Mouse (Mus musculus): ENCODE measurements around the gene Ank. TPM values are rescaled to one million over a fixed set of nuclear protein-coding genes. Genes with fewer than 3 reads are reported as not detected.

Ank gene
- polyA plus RNA-seq, 1 experiment, result 20.7 TPM

DNA sequence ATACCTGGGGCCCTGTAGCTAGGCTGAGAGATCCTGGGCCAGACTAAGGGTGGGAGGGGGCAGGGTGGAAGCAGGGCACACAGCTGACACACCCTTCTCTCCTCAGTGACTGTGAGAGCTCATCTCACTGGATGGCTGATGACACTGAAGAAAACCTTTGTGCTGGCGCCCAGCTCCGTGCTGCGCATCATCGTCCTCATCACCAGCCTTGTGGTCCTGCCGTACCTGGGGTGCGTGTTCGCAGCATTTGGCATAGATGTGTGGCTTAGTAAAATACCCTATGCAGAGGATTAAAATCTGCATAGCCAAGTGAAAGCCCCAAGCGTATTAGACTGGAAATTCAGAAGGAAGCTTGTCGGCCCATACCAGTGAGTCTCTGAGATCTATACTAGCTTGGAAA is 124.3 kb downstream of the Ank start:
- no peaks in the 10 kb centered on the region; the same call in 1 of the 2 replicates for H3K4me1 ChIP-seq (ENCODE audit: control insufficient read depth, insufficient read depth, low read length)
- no peak overlapping the region for H3K4me3 ChIP-seq (replicated peaks; ENCODE audit: control insufficient read depth, low read depth, low read length)
- 95% methylated on average over 9 of the region's 9 CpGs for WGBS
- H3K27ac ChIP-seq (ENCODE audit: control insufficient read depth, insufficient read depth, low read depth, low read length, poor library complexity), result no peak overlapping the region
- TF ChIP-seq POLR2A (IDR thresholded peaks at IDR 0.05; ENCODE audit: borderline replicate concordance, control insufficient read depth, low read depth, low read length) (no peak), CTCF (IDR thresholded peaks at IDR 0.05; ENCODE audit: control insufficient read depth, insufficient read depth, low read length) (no peak)

DNA sequence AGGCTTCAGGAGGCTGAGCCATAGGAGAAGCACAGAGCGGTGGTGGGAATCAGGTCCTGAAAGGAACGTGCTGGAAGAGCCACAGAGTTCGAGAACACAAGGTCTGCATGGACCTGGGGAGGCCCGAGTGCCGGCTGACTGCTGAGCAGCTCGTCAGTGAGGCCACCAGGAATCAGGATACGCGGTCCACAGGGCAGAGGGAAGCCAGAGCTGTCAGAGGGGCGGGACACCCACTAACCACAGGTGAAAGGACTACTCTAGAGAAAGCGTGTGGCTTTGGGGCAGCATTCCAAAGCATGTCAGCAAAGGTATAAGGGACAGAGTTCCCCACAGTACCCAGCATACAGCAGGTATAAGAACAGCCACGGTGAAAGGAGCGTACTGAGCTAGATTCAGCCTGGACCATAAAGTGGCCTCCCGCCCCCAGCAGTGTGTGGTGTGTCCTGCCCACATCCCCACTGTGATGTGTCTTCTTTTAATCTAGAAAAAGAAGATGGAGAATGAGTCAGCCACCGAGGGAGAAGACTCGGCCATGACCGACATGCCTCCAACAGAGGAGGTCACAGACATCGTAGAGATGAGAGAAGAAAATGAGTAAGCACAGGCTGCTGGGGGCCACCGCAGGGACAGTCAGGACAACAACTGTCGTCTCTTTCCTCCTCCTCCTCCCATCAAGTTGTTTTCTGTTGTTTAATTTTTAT is 126.3 kb downstream of the Ank start:
- TF ChIP-seq CTCF (IDR thresholded peaks at IDR 0.05; ENCODE audit: control insufficient read depth, insufficient read depth, low read length) (no peak), POLR2A (IDR thresholded peaks at IDR 0.05; ENCODE audit: borderline replicate concordance, control insufficient read depth, low read depth, low read length) (no peak)
- peaks cover 2% of the 10 kb centered on the region; the same call in 1 of the 2 replicates for H3K4me1 ChIP-seq (ENCODE audit: control insufficient read depth, insufficient read depth, low read length)
- H3K27ac ChIP-seq (ENCODE audit: control insufficient read depth, insufficient read depth, low read depth, low read length, poor library complexity), result no peak overlapping the region
- no peak overlapping the region for H3K4me3 ChIP-seq (replicated peaks; ENCODE audit: control insufficient read depth, low read depth, low read length)
- 89% methylated on average over 19 of the region's 19 CpGs for WGBS

DNA sequence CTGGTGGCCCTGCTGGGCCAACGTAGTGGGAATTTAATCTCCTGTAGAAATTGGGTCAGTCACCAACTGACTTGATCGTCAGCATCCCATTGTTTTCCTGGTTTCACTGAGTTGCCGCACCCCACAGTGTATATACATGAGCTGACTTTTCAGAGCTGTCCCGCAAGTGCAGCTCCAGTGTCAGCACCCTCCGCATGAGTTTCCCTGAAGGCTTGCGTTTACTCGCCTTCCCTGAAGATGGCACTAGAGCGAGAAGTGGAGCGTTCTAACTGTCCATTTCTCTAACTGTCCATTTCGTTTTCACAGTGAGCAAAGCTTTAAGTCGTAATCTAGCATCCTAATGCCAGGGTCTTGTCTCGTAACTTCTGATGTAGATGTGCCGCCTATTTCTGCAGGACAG is 127.2 kb downstream of the Ank start:
- TF ChIP-seq CTCF (IDR thresholded peaks at IDR 0.05; ENCODE audit: control insufficient read depth, insufficient read depth, low read length), result 0 out of 2 replicates have a peak, but pooled peaks have one; percentile 3
- no peak for TF ChIP-seq POLR2A (IDR thresholded peaks at IDR 0.05; ENCODE audit: borderline replicate concordance, control insufficient read depth, low read depth, low read length)
- Histone ChIP-seq H3K4me3 (replicated peaks; ENCODE audit: control insufficient read depth, low read depth, low read length) (no peak overlapping the region), H3K27ac (ENCODE audit: control insufficient read depth, insufficient read depth, low read depth, low read length, poor library complexity) (no peak overlapping the region), H3K4me1 (ENCODE audit: control insufficient read depth, insufficient read depth, low read length) (peaks cover 2% of the 10 kb centered on the region)
- 88% methylated on average over 13 of the region's 13 CpGs for WGBS

DNA sequence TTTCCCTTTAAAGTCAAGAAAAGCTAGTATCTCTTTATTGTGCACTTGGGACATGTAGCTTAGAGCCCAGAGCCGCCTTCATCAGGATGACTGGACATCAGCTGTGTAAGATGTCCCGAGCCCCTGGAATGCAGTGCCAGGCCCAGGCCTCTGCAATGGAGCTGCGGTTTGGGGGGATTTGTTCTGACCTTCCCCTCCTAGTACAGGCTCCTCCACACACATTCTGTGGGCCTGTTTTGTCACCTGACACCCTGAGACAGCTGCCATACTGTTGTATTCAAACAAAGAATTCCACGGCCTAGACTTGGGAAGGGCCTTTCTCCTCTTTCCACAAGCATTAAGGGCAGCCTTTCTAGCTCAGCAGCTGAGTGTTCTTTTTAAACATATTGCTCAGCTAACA is 128.5 kb downstream of the Ank start:
- TF ChIP-seq CTCF (IDR thresholded peaks at IDR 0.05; ENCODE audit: control insufficient read depth, insufficient read depth, low read length) (no peak), POLR2A (IDR thresholded peaks at IDR 0.05; ENCODE audit: borderline replicate concordance, control insufficient read depth, low read depth, low read length) (no peak)
- Histone ChIP-seq H3K27ac (ENCODE audit: control insufficient read depth, insufficient read depth, low read depth, low read length, poor library complexity) (peak overlapping the region; percentile 36; the same call in 1 of the 2 replicates), H3K4me3 (replicated peaks; ENCODE audit: control insufficient read depth, low read depth, low read length) (no peak overlapping the region), H3K4me1 (ENCODE audit: control insufficient read depth, insufficient read depth, low read length) (peaks cover 4% of the 10 kb centered on the region)
- WGBS, result 92% methylated on average over 4 of the region's 4 CpGs

DNA sequence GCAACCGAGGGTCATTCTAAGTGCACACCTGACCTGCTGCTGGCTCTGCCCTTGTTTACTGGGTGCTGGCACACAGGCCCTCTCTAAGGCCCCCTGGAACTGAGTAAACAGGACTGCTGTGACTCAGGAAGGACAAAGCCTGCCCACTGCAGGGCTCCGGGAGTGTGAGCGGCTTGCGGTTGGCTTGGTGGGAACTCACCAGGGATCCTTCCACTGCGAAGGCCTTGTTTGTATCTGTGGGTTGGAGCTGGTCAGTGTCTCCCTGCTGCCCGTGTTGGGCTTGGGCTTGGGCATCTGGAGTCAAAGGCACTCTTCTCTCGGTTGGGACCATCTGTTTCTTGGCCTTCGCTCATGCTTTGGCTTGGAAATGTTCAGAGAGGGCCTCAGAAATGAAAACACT is 129.1 kb downstream of the Ank start:
- Histone ChIP-seq H3K4me1 (ENCODE audit: control insufficient read depth, insufficient read depth, low read length) (peaks cover 4% of the 10 kb centered on the region), H3K27ac (ENCODE audit: control insufficient read depth, insufficient read depth, low read depth, low read length, poor library complexity) (peak overlapping the region; percentile 79), H3K4me3 (replicated peaks; ENCODE audit: control insufficient read depth, low read depth, low read length) (no peak overlapping the region)
- 91% methylated on average over 8 of the region's 8 CpGs for WGBS
- TF ChIP-seq CTCF (IDR thresholded peaks at IDR 0.05; ENCODE audit: control insufficient read depth, insufficient read depth, low read length), result no peak
- TF ChIP-seq POLR2A (IDR thresholded peaks at IDR 0.05; ENCODE audit: borderline replicate concordance, control insufficient read depth, low read depth, low read length), result no peak

DNA sequence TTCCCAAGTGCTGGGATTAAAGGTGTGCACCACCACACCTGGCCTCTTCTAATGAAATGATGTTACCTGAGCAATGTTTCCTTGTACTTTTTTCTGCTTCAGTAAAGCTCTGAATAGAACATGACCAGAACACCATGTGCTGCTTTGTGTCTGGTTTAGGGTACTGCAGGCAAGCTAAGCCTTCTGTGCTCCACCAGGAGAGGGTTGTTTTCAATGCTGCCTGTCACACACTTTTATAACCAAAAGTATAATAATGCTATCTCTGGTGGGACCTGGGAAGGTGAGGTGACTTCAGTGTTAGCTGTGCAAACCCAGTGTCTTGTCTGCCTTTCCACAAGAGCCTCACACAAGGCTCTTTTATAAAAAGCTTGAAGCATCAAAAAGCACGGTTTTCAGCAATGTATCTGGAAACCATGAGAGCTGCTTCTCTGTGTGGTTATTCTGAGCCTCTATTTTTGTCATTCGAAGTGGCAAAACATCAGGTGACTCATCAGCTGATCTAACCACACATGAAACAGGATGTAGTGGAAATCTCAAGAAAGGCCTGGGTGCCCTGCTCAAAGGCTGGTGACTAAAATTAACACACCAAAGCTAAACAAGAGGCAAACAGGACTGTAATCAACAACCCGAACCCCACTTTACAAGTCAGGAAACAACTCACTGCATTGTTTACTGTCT is 130.1 kb downstream of the Ank start:
- TF ChIP-seq CTCF (IDR thresholded peaks at IDR 0.05; ENCODE audit: control insufficient read depth, insufficient read depth, low read length) (no peak), POLR2A (IDR thresholded peaks at IDR 0.05; ENCODE audit: borderline replicate concordance, control insufficient read depth, low read depth, low read length) (no peak)
- WGBS, result 9% methylated on average over 3 of the region's 3 CpGs
- Histone ChIP-seq H3K27ac (ENCODE audit: control insufficient read depth, insufficient read depth, low read depth, low read length, poor library complexity) (peak overlapping the region; percentile 86; the same call in 1 of the 2 replicates), H3K4me3 (replicated peaks; ENCODE audit: control insufficient read depth, low read depth, low read length) (no peak overlapping the region), H3K4me1 (ENCODE audit: control insufficient read depth, insufficient read depth, low read length) (peaks cover 4% of the 10 kb centered on the region)

DNA sequence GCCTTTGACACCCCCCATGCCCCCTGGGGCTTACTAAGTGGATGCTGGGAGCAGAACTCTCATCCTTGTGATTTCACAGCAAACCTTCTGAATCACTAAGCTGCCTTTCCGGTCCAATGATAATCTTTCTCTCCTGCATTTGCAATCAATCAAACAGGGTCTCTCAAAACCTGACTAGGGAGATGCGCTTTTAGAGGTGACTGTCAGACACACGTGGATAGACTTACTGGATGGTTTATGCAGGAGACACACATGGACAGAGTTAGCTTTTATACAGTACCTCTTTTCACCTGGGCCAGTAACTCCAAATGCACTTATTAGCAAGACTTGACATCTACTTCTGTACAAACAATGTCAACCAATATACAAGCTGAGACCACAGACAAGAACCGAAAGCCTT is 131.0 kb downstream of the Ank start:
- 83% methylated on average over 4 of the region's 4 CpGs for WGBS
- no peak for TF ChIP-seq CTCF (IDR thresholded peaks at IDR 0.05; ENCODE audit: control insufficient read depth, insufficient read depth, low read length)
- peaks cover 4% of the 10 kb centered on the region for H3K4me1 ChIP-seq (ENCODE audit: control insufficient read depth, insufficient read depth, low read length)
- H3K27ac ChIP-seq (ENCODE audit: control insufficient read depth, insufficient read depth, low read depth, low read length, poor library complexity), result peak overlapping the region; percentile 86
- H3K4me3 ChIP-seq (replicated peaks; ENCODE audit: control insufficient read depth, low read depth, low read length), result no peak overlapping the region

DNA sequence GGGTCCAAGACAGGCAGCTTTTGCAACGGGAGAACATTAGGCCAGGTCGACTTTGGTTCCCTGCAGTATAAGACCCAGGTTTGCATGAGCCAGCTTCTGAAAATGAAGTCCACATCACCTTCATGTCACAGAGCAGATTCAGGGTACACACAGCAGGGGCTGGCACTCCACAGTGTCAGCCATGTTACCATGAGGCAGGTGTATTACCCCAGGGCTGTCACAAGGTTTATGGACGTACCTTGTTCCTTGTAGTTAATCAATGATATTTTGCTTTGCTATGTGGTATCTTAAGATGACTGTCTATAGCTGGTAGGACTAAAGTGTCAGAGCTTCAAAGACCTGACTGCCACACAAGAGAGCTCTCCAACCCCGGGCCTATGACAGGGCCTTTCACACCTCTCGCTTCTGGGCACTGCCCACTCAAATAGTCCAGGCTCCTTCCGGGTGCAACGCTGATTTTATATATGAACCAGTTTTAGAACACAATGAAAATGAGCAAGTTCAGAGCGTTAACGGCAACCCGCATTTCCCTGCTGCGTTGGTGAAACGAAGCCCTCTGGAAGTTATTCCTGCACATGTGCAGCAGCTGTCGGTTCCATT is 132.4 kb downstream of the Ank start:
- H3K27ac ChIP-seq (ENCODE audit: control insufficient read depth, insufficient read depth, low read depth, low read length, poor library complexity), result no peak overlapping the region
- TF ChIP-seq CTCF (IDR thresholded peaks at IDR 0.05; ENCODE audit: control insufficient read depth, insufficient read depth, low read length), result no peak
- H3K4me1 ChIP-seq (ENCODE audit: control insufficient read depth, insufficient read depth, low read length), result peaks cover 4% of the 10 kb centered on the region
- no peak overlapping the region for H3K4me3 ChIP-seq (replicated peaks; ENCODE audit: control insufficient read depth, low read depth, low read length)
- 90% methylated on average over 13 of the region's 13 CpGs for WGBS
